Comparison of ENCODE assay signal across 8 mouse cellular contexts in genomic region chr9:100642186-100642839, GRCm38 (mm10). TPM values are rescaled to one million over a fixed set of nuclear protein-coding genes. Genes with fewer than 3 reads are reported as not detected.
DNase-seq lines count a peak whose midpoint lies in the region; ATAC-seq lines count a peak whose summit lies in the region.

No protein-coding gene starts in this region.

- no peaks in the 10 kb centered on the region for H3K9me3 ChIP-seq in midbrain, embryonic 13.5 days

- peak overlapping the region; percentile 99 for H3K27ac ChIP-seq in midbrain, embryonic 13.5 days

- peak overlapping the region; percentile 86 for H3K4me3 ChIP-seq in midbrain, embryonic 13.5 days (replicated peaks)

- H3K4me2 ChIP-seq in midbrain, embryonic 13.5 days (replicated peaks) = peak overlapping the region; percentile 68

- DNase-seq in CD4-positive, CD25-positive, alpha-beta regulatory T cell, adult 2 months (ENCODE audit: low read depth, low spot score) = peak; percentile 24
- peak; percentile 42 for DNase-seq in retina, embryonic 14.5 days (ENCODE audit: low spot score)
- no peak for DNase-seq in retina, postnatal 1 day
- peak; percentile 70 to 82 for DNase-seq in kidney, adult 8-10 months
- DNase-seq in testis, postnatal 10 days (ENCODE audit: low spot score) = no peak

- no peaks in the 10 kb centered on the region for H3K36me3 ChIP-seq in midbrain, embryonic 13.5 days

- H3K4me1 ChIP-seq in midbrain, embryonic 13.5 days (replicated peaks) = peaks cover 42% of the 10 kb centered on the region

- H3K9ac ChIP-seq in midbrain, embryonic 13.5 days (replicated peaks) = peak overlapping the region; percentile 75

- WGBS in midbrain, embryonic 13.5 days = under 1% methylated on average over 16 of the region's 16 CpGs

- ATAC-seq in CD4-positive, CD25-positive, alpha-beta regulatory T cell, adult 4 months = no peak
- ATAC-seq in erythroid progenitor cell, adult 5-6 weeks (replicated peaks; ENCODE audit: low FRiP score, poor library complexity, severe bottlenecking) = peak; percentile 25; the same call in 1 of the 2 replicates
- ATAC-seq in midbrain, embryonic 13.5 days = no peak

- no peaks in the 10 kb centered on the region for H3K27me3 ChIP-seq in midbrain, embryonic 13.5 days

RNA-seq across cellular contexts. Expression of gene Stag1, which starts 44.7 kb away (rescaled TPM):
- 100 to 1,000 TPM in 1 of 2 experiments, 10 to 100 TPM in 1; 79.9 to 126 TPM for polyA plus RNA-seq in CD4-positive, CD25-positive, alpha-beta regulatory T cell, adult 4 months (2017; shearing (Covaris generic))
- 121 and 177 TPM in 2 replicates for total RNA-seq in erythroid progenitor cell, adult 5-6 weeks (2015; ENCODE audit: low replicate concordance)
- total RNA-seq in erythroid progenitor cell, adult 5-6 weeks (2017; ENCODE audit: low replicate concordance) = 229 and 248 TPM in 2 replicates
- 41.6 and 46.4 TPM in 2 replicates for polyA plus RNA-seq in midbrain, embryonic 13.5 days (2015; fragmentation: Nextera tagmentation; extraction: Ambion mirVana)

Comparison
In these comparisons a context has a peak if more than half of its experiments do, and no peak if none do; other contexts are left out.
1. DNase-seq: peak in CD4-positive, CD25-positive, alpha-beta regulatory T cell, adult 2 months (single experiment), retina, embryonic 14.5 days (single experiment) and kidney, adult 8-10 months (2 of 2); none in retina, postnatal 1 day (single experiment) and testis, postnatal 10 days (single experiment).